Mouse (Mus musculus) regulatory T cell (primary cell): ENCODE results near the gene Add2.
"Not testable (repeated sequence)": the region's sequence is repeated elsewhere in the genome, so short reads cannot be mapped to it uniquely, and the experiment has no call there.

Source experiments
- in situ Hi-C: fragments of 300-600 bp; cut with MboI, MseI; formaldehyde crosslinking; loops from one replicate; pipeline ENCODE4 v1.15.1; 2025; ENCODE audit warnings: high pct_unique_total_duplicates

Add2 gene

DNA sequence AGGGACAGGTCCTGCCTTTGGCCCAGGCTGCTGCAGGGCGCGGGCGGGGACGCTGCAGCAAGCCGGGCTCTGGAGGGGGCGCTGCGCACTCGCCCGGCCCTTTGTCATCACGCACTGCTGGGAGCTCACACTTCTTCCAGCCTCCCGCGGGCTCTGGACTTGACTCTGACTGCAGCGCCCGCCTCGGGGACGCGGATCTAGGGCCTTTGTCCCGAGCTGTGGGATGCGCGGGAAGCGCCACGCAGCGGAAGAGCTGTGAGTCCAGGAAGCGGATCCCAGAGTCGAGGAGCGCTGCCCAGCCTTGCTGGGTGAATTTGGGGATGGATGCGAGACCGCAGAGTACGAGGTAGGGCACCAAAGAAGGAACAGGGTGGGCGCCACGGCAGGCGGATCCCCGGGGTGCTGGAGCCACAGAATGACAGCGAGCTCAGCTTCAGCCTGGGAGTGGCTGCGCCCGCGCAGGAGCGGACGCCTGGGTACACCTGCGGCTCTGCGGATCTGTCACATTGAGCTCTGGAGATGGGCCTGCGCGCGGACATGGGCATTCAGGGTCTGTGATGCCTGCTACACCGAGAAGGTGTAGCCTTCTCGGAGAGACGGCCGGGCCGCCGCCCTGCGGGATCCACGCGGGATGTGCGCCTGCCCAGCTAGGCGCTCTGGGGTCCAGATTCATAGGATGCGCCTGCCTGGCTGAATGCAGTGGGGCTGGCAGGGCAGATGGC is at the start of gene Add2:
Gene Add2, plus strand, starts transcription at position 81 of the 722 bp plus-strand sequence.
- in situ Hi-C loops: no loop called here

DNA sequence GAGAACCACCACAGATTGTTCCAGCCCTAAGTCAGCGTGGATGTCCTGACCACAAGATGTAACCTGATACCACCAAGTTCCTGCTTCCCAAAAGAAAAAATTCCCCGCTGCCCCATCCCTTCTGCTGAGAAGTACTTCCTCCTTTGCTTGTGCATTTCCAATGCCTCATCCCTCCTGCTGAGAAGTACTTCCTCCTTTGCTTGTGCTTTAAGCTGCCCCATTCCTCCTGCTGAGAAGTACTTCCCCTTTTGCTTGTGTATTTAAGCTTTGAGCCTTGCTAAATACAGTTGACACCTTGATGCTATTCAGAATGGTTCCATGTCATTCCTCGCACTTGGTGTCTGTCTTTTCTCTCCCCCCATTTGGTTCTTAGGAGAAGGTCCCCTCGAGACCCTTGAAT is 49.7 kb upstream of the Add2 start:
- in situ Hi-C loops: not testable (repeated sequence)

DNA sequence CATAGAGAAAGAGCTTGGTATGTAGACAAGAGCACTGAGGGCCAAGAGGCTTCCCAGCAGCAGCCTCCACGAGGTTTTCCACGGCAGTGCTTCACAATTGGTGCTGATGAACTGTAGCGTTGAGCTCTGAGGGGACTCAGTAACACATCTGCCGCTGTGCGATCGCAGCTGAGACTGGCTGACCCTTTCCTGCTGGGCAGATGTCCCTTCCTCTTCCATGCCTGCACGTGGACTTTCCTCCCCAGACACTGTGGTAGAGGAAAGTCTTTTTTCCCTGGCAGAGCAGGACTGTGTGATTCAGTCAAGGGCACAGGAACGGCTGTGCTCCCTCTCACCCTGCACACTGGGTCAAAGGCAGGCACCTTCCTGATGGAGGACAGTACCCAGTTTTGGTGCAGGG is 44.1 kb upstream of the Add2 start:
- in situ Hi-C loops: no loop called here

DNA sequence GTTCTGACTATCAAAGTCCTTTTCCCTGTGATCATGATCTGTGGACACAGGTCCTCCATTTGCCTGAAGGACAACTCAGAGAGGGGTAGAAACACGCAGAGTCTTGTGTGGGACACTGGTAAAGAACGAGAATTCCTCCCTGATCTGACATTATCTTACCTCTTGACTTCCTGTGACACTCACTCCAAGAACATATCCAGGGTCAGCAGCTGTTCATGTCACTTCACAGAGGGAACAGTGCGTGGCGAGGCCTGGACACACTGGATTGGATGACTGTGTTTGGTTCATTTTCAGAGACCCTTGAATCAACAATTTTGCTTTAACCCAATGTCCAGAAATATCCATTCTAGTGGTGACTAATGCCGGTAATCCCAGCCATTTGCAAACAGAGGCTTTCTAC is 38.9 kb upstream of the Add2 start:
- in situ Hi-C loops: not testable (repeated sequence)

DNA sequence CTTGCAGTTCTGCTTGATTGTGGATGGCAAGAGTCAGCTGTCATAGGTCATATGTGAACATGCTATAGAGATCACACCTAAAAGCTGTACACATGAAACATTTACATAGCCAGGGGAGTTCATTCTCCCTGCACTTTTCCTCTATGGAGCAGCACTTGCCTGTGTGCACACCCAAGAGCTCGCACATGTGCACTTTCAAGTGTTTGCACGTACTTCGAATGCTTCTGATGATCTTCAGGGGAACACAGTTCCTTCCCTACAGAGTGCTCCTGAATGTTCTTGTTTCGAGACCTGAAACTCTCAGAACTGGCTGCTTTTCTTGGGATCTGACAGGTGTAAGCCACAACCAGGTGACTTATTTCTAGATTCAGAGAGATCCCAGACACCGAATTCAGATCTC is 37.7 kb upstream of the Add2 start:
- in situ Hi-C loops: loop anchor here (10.0 kb wide), 1 partner anchor 1166 kb away; no protein-coding TSS in a partner anchor

DNA sequence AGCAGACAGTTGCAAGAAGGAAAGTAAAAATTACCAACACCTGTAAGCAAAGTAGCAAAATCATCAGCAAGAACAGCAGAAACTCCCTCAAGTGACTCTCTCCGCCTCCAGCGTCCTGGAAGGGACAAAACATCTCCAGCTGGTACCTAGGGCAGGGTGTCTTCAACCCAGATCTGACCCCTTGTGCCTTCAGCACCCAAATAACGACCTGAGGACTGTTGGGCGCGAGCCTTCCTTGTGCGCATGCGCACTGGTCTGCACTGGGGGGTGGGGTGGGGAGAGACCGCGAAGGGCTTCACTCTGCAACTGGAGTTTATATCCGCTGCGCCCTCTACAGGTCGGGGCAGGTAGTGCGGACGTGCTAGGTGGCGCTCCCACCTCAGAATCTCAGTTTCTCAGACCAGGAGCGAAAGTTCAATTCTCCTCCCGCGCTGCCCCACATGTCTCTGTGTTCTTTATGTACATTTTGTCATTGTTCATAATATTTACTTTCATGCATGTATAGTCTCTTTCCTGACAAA is 25.0 kb upstream of the Add2 start:
- in situ Hi-C loops: no loop called here

DNA sequence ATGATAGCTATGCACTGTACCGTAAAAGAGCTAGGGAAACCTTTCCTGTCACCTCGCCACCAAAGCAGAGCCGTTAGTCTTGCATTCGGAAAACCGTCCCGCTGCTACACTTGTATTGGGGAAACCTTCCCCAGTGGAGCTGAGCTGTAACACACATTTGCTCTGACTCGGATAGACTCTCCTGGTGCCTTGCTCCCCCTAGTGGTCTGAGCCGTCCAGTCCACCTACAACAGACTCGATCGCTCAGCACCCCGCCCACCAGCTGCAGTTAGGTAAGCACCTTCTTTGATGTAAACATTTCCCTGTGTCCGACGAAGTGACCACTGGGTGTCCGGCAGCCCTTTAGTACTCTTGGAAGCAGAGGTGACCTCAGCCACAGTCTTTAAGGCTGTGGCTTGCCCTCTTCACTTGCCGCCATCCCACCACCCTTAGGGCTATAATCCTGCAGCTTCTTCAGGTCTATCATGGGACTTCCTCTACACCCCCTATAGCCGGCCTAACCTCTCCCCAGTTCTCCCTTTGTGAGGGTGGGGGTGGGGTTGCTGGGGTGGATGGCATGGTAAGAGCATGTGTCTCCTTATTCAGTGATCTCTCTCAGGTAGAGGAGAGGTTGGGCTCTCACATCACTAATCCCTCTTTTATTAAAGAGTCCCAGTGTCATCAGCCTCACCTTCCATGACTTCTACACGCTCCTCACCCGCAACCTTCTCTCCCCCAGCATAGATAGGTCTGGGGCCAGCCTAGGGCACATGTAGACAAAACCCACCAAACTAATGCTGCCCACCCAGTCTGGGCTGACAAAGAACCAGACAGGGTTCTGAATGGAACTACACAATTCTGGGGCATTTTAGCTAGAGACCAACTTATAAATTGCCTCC is 24.0 kb upstream of the Add2 start:
- in situ Hi-C loops: loop anchor here (5.0 kb wide), 1 partner anchor 67 kb away; no protein-coding TSS in a partner anchor

DNA sequence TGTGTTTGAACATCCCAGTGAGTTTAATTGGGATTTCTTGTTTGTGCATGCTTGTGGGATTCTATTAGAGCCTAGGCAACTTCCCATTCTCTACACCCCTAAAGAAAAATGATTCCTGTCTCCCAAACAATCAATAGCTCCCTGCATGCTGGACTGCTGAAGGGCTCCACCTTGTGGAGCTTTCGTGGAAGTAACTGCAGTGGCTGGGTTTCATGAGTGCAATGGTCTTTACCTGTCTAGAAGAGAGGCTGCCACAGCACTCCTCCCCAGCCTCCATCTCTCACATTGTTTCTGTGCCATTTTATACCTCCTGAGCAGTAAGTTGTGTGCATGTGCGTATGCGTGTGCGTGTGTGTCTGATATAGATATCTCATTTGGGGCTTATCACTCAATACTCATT is 18.5 kb upstream of the Add2 start:
- in situ Hi-C loops: loop anchor here (5.0 kb wide), 1 partner anchor 73 kb away; no protein-coding TSS in a partner anchor

DNA sequence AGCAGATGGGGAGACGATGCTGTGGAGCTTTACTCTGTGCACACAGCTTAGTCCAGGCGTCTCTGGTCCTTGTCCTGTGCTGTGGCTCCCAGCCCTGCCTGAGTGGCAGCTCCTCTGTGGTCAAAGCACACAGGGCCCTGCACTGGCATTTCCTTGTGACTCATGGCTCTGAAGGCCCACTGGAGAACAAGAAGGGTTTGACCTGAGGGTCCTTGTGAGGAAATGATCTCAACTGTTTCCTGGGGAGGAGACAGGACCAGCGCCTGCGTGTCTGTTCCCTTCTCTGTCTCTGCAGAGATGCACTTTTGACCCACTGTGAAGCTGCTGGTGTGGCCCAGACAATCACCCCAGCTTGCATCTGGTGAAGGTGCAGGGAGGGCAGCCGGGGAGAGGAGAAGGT is 13.7 kb upstream of the Add2 start:
- in situ Hi-C loops: not testable (repeated sequence)

DNA sequence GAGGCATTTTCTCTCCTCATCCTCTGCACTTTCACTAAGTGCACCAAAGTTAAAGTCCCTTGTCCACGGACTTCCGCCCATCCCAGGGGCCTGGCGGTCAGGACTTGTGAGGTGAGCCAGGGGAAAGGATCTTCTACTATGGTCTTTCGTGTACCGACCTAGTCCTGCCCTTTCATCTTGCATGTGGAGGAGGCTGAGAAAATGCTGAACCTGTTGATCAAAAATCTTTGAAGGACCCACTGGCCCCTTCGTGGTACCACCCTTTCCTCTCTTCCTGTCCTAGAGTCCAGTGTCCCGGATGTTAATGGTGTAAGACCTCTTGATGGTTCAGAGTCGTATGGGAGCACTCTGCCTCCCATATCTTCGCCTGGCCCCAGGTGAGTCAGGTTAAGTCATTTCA is 12.6 kb upstream of the Add2 start, which contains the start of gene Figla:
Gene Figla, plus strand, starts transcription at position 301 of the 400 bp plus-strand sequence.
- in situ Hi-C loops: no loop called here

DNA sequence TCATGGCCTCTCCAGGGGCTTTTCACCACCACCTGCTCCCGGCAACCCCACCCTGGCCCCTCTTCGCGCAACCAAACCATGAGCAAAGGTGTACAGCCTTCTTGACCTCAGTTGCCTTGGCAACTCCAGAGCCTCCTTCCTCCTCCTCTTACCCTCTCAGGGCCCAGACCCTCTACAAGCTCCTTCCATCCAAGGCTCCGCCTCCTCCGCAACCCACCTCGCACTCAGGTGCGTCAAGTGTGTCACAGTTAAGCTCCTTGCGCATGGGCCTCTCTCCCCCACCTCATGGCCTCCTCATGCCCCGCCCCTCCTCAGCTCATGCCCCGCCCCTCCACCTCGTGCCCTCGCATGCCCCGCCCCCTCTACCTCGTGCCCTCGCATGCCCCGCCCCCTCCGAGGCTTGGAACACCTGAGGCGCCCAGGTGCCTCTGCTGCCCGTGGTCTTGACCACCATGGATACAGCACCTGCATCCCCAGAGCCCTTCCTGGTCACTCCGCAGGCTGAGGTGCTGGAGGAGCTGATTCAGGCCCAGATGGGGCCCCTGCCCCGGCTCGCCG is 11.6 kb upstream of the Add2 start:
- in situ Hi-C loops: no loop called here

DNA sequence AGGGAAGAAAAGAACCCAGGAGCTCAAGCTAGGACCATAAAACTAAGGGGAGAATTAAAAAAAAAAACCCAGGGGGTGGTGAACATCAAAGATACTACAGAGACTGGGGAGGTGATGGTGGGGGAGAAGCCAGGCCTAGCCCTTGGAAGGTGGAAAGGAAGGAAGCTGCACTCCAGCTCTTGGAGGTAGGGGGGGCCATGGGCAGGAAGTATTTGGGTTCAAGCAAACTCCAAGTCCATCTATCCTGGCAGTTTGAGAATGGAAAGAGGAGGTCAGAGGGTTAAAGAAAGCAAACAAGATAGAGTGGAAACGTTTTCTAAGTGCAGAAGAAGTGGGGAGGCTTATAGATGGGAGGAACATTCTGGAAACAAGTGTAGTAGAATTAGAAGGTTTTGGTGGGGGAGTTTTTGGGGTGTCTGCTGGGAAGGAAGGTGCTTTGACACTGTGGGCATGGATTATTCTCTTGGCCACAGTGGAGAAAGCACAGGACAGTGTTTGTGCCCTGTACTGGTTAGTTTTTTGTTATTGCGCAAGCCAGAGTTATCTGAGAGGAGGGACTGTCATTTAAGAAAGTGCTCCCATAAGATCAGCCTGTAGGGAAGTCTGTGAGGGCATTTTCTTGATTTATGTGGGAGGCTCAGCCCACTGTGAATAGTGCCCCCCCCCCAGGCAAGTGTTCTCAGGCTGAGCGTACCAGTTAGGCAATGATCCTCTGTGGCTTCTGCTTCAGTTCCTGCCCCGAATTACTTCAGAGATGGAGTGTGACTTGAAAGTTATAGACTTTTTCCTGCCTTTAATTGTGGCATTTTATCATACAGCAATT is 8.9 kb upstream of the Add2 start:
- in situ Hi-C loops: no loop called here

DNA sequence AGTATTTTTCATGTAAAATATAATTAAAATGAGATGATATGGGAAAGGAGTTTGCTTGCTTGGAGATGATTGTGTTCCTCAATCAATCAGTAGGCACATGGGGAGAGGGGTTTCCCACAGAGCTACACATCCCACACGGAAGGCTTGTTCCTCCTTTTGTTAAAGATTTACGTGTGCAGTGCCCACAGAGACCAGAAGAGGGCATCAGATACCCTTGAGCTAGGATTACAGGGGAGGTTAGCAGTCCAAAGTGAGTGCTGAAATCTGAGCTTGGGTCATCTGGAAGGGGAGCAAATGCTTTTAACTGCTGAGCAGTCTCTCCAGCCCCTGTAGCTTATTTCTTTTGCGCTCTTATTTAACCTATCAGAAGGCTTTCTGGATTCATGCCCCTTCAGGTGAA is 7.5 kb upstream of the Add2 start:
- in situ Hi-C loops: no loop called here

DNA sequence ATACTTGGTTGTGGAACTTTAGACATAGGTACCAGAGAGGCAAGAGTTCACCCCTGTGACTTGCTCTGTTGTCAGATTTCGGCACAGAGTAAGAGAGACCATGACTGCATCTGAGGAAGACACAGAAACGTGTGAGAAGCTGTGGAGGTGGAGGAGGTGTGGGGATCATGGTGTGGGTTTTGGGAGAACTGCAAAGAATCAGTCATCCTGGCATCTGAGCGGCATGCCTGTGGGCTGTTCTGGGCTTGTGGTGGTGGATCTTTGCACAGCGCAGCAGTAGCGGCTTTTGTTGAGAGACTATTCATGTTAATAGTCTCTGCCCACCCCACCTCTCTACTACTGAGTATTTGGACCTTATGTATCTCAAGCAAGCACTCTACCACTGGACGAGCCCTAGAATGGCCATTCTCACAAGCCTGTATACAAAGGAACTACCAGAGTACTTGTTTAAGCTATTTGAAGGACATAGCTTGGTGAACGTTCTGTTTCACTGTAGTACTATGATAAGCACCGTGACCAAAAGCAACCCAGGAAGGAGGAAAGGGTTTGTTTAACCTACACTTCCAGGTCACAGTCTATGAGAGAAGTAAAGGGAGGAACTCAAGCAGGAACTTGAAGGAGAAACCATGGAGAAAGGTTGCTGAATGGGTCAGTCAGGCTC is 1.7 kb upstream of the Add2 start:
- in situ Hi-C loops: no loop called here

DNA sequence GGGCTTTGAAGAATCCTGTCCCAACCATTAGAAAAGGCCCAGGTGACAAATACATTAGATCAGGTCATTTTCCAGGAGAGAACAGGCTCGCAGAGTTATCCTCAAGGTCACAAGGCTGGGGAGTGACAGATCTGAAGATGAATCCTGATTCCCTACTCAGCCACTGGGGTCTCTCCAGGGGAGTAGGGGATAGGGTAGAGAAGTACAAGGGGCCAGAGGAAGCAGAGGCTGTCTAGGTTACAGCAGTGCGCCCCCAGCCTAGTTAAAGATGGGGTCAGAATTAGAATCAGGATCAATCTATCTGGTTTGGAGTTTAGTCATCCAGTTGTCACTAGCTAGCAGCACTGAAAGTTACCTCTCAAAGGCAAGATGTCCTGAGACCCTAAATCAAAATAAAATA is 331 bp upstream of the Add2 start:
- in situ Hi-C loops: no loop called here

DNA sequence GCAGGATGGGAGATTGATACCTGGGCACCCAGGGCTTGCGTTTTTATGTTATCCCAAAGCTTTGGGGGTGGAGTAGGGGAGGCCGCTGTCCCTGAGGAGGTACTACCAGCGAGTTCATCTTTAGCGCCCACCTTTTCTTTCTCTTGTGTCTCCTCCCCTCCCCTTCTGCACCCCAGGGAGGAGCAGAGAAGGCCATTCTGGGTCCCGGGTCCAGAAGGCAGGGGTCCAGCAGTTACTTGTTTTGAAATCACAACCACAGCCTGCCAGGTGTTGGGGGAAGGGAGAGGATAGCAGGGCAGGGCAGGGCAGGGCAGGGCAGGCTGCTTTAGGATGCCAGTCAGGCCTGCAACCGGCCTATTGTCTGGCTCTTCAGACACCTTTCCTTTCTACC is 837 bp downstream of the Add2 start:
- in situ Hi-C loops: no loop called here

DNA sequence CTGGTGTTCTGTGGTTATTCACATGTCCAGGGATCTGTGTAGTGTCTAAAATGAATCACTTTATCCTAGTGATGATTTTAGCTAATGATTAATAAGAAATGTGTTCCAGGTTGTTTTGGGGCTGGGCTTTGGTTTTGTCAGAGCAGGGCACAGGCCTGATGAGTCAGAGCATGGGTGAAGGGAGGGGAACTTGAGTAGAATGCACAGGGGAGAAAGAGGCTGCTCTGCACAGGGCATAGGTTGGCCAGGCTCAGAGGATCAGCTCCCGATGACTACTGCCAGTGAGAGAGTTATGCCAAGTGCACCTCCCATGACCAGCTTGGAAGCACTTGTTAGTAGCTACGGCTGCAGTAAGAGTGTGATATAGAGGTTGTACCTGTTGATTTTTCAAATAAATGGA is 3.0 kb downstream of the Add2 start:
- in situ Hi-C loops: no loop called here

DNA sequence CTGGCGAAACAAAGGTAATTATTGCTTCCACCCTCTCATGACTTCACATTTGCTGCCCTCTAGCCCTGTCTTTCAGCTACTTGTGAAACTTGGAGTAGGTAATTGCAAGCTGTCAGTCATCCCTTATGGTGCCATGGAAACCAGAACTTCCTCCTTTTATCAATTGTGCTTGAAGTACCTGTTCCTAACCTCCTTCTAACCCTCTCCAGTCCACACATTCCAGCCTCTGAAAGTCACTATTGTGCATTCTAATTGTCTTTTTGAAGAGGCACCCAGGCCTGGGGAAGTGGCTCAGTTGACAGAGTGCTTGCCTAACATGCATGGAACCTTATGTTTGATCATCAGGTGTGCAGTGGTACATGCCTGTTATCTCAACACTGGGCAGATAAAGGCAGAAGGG is 5.2 kb downstream of the Add2 start:
- in situ Hi-C loops: no loop called here

DNA sequence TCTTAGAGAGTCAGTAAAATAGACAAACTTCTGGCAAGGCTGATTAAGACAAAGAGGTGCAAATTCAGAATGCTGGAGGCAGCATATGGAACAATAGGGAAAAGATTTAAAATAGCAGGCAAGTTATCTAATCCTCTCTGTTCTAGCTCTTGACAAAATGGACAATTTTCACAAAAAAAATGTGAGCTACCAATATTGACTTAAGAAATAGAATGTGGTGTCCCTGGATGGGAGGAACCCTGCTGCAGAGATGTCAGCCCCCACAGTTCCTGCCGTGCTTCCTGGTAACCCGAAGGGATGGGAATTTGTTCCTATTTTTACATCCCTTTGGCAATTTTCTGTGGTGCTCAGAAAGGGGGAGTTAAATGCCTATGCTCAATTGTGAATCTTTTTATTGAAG is 10.4 kb downstream of the Add2 start:
- in situ Hi-C loops: no loop called here

DNA sequence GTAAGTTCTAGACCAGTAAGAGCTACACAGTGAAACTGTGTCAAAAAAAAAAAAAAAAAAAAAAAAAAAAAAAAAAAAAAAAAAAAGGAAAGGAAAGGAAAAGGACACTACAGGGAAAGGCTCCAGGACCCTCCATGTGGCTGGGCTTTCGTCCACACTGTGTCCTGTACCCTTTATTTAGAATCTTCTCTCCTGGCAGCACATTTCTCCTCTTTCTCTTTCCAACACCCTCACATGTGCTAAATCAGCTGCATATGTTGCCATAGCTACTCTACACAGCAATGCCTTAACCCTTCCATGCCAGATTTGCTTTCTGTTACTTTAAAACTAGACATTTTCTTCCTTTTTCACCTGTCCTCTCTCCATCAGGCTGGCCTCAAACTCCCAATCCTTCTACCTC is 11.7 kb downstream of the Add2 start:
- in situ Hi-C loops: no loop called here

DNA sequence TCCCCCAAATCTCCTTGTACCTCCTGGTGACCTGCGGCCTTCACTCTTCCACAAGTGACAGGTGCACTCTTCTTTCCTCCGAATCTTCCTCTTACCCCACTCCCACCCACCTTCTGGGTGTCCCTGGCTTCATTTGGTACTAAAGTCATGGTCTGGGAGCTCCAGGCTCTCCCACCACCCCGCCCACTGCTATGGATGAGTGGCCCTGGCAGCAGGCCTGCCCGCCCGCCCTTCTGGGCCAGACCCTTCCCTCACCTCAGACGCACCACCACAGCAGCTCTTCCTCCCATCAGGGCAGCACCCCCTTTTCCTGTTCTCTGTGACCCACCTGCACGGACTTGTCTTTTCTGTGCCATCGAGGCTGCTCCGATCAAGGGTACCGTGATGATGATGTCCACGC is 19.0 kb downstream of the Add2 start:
- in situ Hi-C loops: no loop called here
